Mouse (Mus musculus) neural tube, embryonic 14.5 days (tissue): ENCODE data around the gene Usp42. TPM values are rescaled to one million over a fixed set of nuclear protein-coding genes. Genes with fewer than 3 reads are reported as not detected.

Experiments
- ATAC-seq: fragments of 200-750 bp; cut with Nextera tagmentation; 2 replicates; pipeline ENCODE4 v1.8.0; 2017; ENCODE audit warnings: low read depth, mild to moderate bottlenecking, moderate TSS enrichment, moderate library complexity
- H3K27ac ChIP-seq: fragments of 300-500 bp; sonication (generic); 2 replicates; pipeline ENCODE4 v1.5.1; 2014; ENCODE audit warnings: low read depth, mild to moderate bottlenecking, control low read depth, low read length, moderate library complexity, mixed read lengths
- H3K27me3 ChIP-seq: fragments of 300-500 bp; sonication (generic); 2 replicates; pipeline ENCODE4 v1.6.1; 2014; ENCODE audit warnings: low read length; ENCODE audit not compliant: control insufficient read depth, insufficient read depth
- H3K36me3 ChIP-seq: fragments of 300-500 bp; sonication (generic); 2 replicates; pipeline ENCODE4 v1.6.1; 2014; ENCODE audit warnings: low read length, mixed read lengths; ENCODE audit not compliant: control insufficient read depth, insufficient read depth
- H3K4me1 ChIP-seq: fragments of 300-500 bp; sonication (generic); 2 replicates; pipeline ENCODE4 v1.6.1; 2014; ENCODE audit warnings: low read length; ENCODE audit not compliant: control insufficient read depth, insufficient read depth
- H3K4me2 ChIP-seq: fragments of 300-500 bp; sonication (generic); 2 replicates; pipeline ENCODE4 v1.6.1; 2014; ENCODE audit warnings: mild to moderate bottlenecking, low read depth, low read length, control low read depth
- H3K4me3 ChIP-seq: fragments of 300-500 bp; sonication (generic); 2 replicates; pipeline ENCODE4 v1.5.1; 2014; ENCODE audit warnings: low read depth, low read length, control low read depth, mixed read lengths
- H3K9ac ChIP-seq: fragments of 300-500 bp; sonication (generic); replicated peaks from 2 replicates; pipeline ENCODE4 v1.6.1; 2014; ENCODE audit warnings: low read depth, mild to moderate bottlenecking, control low read depth, low read length, mixed read lengths
- H3K9me3 ChIP-seq: fragments of 300-500 bp; sonication (generic); 2 replicates; pipeline ENCODE4 v1.6.1; 2016; ENCODE audit warnings: low read length; ENCODE audit not compliant: control insufficient read depth
- WGBS: fragments of 180-500 bp; shearing (Covaris S2); extraction: QIAGEN DNeasy Blood & Tissue Kit; methylation state at CpG from one replicate; pipeline ENCODE4 v1.1.7; 2014; 5-methylcytosine and 5-hydroxymethylcytosine counted together
- polyA plus RNA-seq: library from polyadenylated mRNA; unstranded; fragments of >200 nt; fragmentation: Nextera tagmentation; extraction: Ambion mirVana; gene quantifications from 2 replicates; pipeline ENCODE4 v1.2.1, GENCODE M21; 2014

The Usp42 gene
- polyA plus RNA-seq, 1 experiment from 2014 or later, result 30.6 TPM

- no peak overlapping the region for H3K9ac ChIP-seq
- 0 out of 2 replicates have a peak, but pooled peaks cover 4% of the 10 kb centered on the region for H3K4me1 ChIP-seq
- no peak overlapping the region for H3K4me2 ChIP-seq
- H3K36me3 ChIP-seq, result no peaks in the 10 kb centered on the region
- ATAC-seq, result no peak
- H3K9me3 ChIP-seq, result no peaks in the 10 kb centered on the region
- no peaks in the 10 kb centered on the region for H3K27me3 ChIP-seq
- H3K4me3 ChIP-seq, result no peak overlapping the region
- 79% methylated on average over 2 of the region's 2 CpGs for WGBS
- H3K27ac ChIP-seq, result no peak overlapping the region
Measured at GRCm38 (mm10) chr5:143665561-143665960, 66.5 kb downstream of the Usp42 start.

GRCm38 (mm10) chr5:143663074-143663687 lies 68.9 kb downstream of the Usp42 start:
- no peak overlapping the region for H3K27ac ChIP-seq
- H3K4me3 ChIP-seq, result no peak overlapping the region
- WGBS, result 90% methylated on average over 7 of the region's 7 CpGs
- no peaks in the 10 kb centered on the region for H3K36me3 ChIP-seq
- no peak overlapping the region for H3K9ac ChIP-seq
- H3K27me3 ChIP-seq, result no peaks in the 10 kb centered on the region
- H3K4me1 ChIP-seq, result no peaks in the 10 kb centered on the region
- no peaks in the 10 kb centered on the region for H3K9me3 ChIP-seq
- H3K4me2 ChIP-seq, result no peak overlapping the region
- no peak for ATAC-seq

Other genes with a start within 250 kb of the Usp42 start
- 454 and 468 TPM in 2 replicates for gene Rac1, start 204.2 kb downstream of the Usp42 start, polyA plus RNA-seq
- gene Cyth3, start 109.8 kb downstream of the Usp42 start, polyA plus RNA-seq, result 35.3 and 42.6 TPM in 2 replicates
- 54.9 and 57.9 TPM in 2 replicates for gene Eif2ak1, start 85.5 kb upstream of the Usp42 start, polyA plus RNA-seq
- 0.37 and 0.39 TPM in 2 replicates for gene Ankrd61, start 165.4 kb upstream of the Usp42 start, polyA plus RNA-seq
- gene Aimp2, start 177.6 kb upstream of the Usp42 start, polyA plus RNA-seq, result 84.4 and 90.5 TPM in 2 replicates
- gene Pms2, start 177.7 kb upstream of the Usp42 start, polyA plus RNA-seq, result 28.3 and 34.1 TPM in 2 replicates
- gene Gm42421, start 195.9 kb upstream of the Usp42 start, polyA plus RNA-seq, result 3.1 and 3.2 TPM in 2 replicates
- 5.9 and 6.0 TPM in 2 replicates for gene Rsph10b, start 200.8 kb upstream of the Usp42 start, polyA plus RNA-seq